ENCODE assay signal across 21 mouse cellular contexts in the genomic region with DNA sequence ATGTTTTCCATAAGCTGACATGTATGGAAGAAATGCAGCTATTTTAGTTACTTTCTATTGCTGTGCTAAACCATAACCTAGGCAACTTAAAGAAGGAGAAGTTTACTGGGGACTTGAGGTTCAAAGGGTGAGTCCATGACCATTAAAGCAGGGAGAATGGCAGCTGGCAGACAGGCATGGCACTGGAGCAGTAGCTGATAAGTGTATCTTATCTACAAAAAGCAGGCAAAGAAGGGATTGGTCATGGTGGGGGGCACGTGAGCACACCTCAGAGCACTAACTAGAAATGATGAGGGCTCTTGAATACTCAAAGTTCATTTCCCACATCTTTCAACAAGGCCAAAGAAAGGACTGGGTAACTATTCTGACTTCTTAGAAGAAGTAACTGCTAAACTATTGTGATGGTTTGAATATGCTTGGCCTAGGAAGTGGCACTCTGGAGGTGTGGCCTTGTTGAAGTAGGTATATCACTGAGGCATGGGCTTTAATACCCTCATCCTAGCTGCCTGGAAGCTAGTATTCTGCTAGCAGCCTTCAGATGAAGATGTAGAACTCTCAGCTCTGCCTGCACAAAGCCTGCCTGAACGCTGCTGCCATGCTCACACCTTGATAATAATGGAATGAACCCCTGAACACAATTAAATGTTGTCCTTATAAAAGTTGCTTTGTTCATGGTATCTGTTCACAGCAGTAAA. TPM values are rescaled to one million over a fixed set of nuclear protein-coding genes. Genes with fewer than 3 reads are reported as not detected.
DNase-seq lines count a peak whose midpoint lies in the region; ATAC-seq lines count a peak whose summit lies in the region.
"Had no signal": no experiment of that assay in that cellular context is flagged by ENCODE, and none has a peak within 500 bp of the region (broad histone marks: within the 10 kb centered on the region; RNA-seq: fewer than 3 reads in every experiment).

No protein-coding gene starts in this region.

- H3K9me3 ChIP-seq in liver, embryonic 13.5 days (replicated peaks): no peaks in the 10 kb centered on the region
- H3K9me3 ChIP-seq in stomach, embryonic 15.5 days: no peaks in the 10 kb centered on the region
- H3K9me3 ChIP-seq: forebrain, embryonic 15.5 days; heart, embryonic 10.5 days; hindbrain, embryonic 15.5 days; limb, embryonic 12.5 days; midbrain, embryonic 10.5 days had no signal

- no peaks in the 10 kb centered on the region for H3K27me3 ChIP-seq in liver, embryonic 13.5 days
- H3K27me3 ChIP-seq in stomach, embryonic 15.5 days (replicated peaks): no peaks in the 10 kb centered on the region
- H3K27me3 ChIP-seq: forebrain, embryonic 15.5 days; hindbrain, embryonic 15.5 days; limb, embryonic 12.5 days had no signal

- H3K4me3 ChIP-seq in liver, embryonic 13.5 days (replicated peaks): peak overlapping the region; percentile 1
- H3K4me3 ChIP-seq in stomach, embryonic 15.5 days (replicated peaks): no peak overlapping the region
- H3K4me3 ChIP-seq: forebrain, embryonic 15.5 days; heart, embryonic 10.5 days; hindbrain, embryonic 15.5 days; limb, embryonic 12.5 days; midbrain, embryonic 10.5 days had no signal

- 44% methylated on average over 2 of the region's 2 CpGs for WGBS in liver, embryonic 13.5 days (ENCODE audit: insufficient replicate concordance)
- WGBS in stomach, embryonic 15.5 days: 76% methylated on average over 2 of the region's 2 CpGs

- H3K27ac ChIP-seq in liver, embryonic 13.5 days: peak overlapping the region; percentile 84
- H3K27ac ChIP-seq in stomach, embryonic 15.5 days: no peak overlapping the region
- H3K27ac ChIP-seq: forebrain, embryonic 15.5 days; heart, embryonic 10.5 days; hindbrain, embryonic 15.5 days; limb, embryonic 12.5 days; midbrain, embryonic 10.5 days had no signal

- H3K4me1 ChIP-seq in liver, embryonic 13.5 days (replicated peaks): peaks cover 56% of the 10 kb centered on the region
- H3K4me1 ChIP-seq in stomach, embryonic 15.5 days: no peaks in the 10 kb centered on the region
- H3K4me1 ChIP-seq: forebrain, embryonic 15.5 days; heart, embryonic 10.5 days; hindbrain, embryonic 15.5 days; limb, embryonic 12.5 days; midbrain, embryonic 10.5 days had no signal

- peak; percentile 84 for ATAC-seq in erythroid progenitor cell, adult 5-6 weeks (replicated peaks; ENCODE audit: low FRiP score, poor library complexity, severe bottlenecking)
- ATAC-seq in liver, embryonic 13.5 days (ENCODE audit: low read depth): peak; percentile 94
- ATAC-seq in stomach, embryonic 15.5 days (ENCODE audit: insufficient read depth, low FRiP score, low read depth): peak; percentile 85; the same call in 1 of the 2 replicates
- ATAC-seq in inflammation-experienced regulatory T-cells, adult 6 months: no peak
- ATAC-seq: forebrain, embryonic 15.5 days had no signal

- peak overlapping the region; percentile 47 for H3K4me2 ChIP-seq in liver, embryonic 13.5 days
- H3K4me2 ChIP-seq in stomach, embryonic 15.5 days: no peak overlapping the region
- H3K4me2 ChIP-seq: forebrain, embryonic 15.5 days; hindbrain, embryonic 15.5 days; limb, embryonic 12.5 days; lung, embryonic 14.5 days had no signal

- peak overlapping the region; percentile 46; the same call in 1 of the 2 replicates for H3K9ac ChIP-seq in liver, embryonic 13.5 days
- no peak overlapping the region for H3K9ac ChIP-seq in stomach, embryonic 15.5 days
- H3K9ac ChIP-seq: forebrain, embryonic 15.5 days; hindbrain, embryonic 15.5 days; limb, embryonic 12.5 days; lung, embryonic 14.5 days had no signal

- intact Hi-C loops in heart, postnatal 14 days (cut with DNase I): no loop called here

- DNase-seq in heart, adult 11 months: peak; percentile 63
- no peak for DNase-seq in heart, postnatal 14 days
- DNase-seq in liver, embryonic 13.5 days: peak; percentile 61
- DNase-seq in layer of hippocampus, postnatal 25 days (ENCODE audit: extremely low spot score in 1 of 2, low spot score in 1 of 2): no peak
- DNase-seq in left cerebral cortex, adult 18-20 months (ENCODE audit: low spot score in 2 of 2): no peak
- DNase-seq: adrenal gland, postnatal 36 days; cerebellum, adult 2 months; heart, postnatal 4 days; kidney, adult 2 months; kidney, postnatal 25 days; layer of hippocampus, adult 9-11 months; lung, embryonic 14.5 days; lung, postnatal 36 days had no signal

- no peaks in the 10 kb centered on the region for H3K36me3 ChIP-seq in liver, embryonic 13.5 days
- H3K36me3 ChIP-seq in stomach, embryonic 15.5 days: no peaks in the 10 kb centered on the region
- H3K36me3 ChIP-seq: forebrain, embryonic 15.5 days; heart, embryonic 10.5 days; hindbrain, embryonic 15.5 days; limb, embryonic 12.5 days; midbrain, embryonic 10.5 days had no signal

RNA-seq across cellular contexts. Expression of a gene that starts 41.2 kb away (rescaled TPM):
- total RNA-seq in heart, postnatal 14 days (2021): under 1 TPM; 0.14 to 0.22 TPM
- 7.6 and 13.0 TPM in 2 replicates for total RNA-seq in erythroid progenitor cell, adult 5-6 weeks (2015; ENCODE audit: low replicate concordance)
- total RNA-seq in erythroid progenitor cell, adult 5-6 weeks (2017; ENCODE audit: low replicate concordance): 5.4 and 8.8 TPM in 2 replicates
- 5.0 and 5.3 TPM in 2 replicates for polyA plus RNA-seq in liver, embryonic 13.5 days (2015; fragmentation: Nextera tagmentation; extraction: Ambion mirVana)
- 1.7 and 1.9 TPM in 2 replicates for polyA plus RNA-seq in stomach, embryonic 15.5 days (2015; fragmentation: Nextera tagmentation; extraction: Ambion mirVana)
- not detected for polyA plus RNA-seq in inflammation-experienced regulatory T-cells, adult 6 months (2017; shearing (Covaris generic))
- total RNA-seq in layer of hippocampus, postnatal 25 days (2021): 10 to 100 TPM; 21.6 to 26.1 TPM
- total RNA-seq in left cerebral cortex, adult 18-20 months (2021): 10 to 100 TPM; 25.3 TPM

Comparison
In these comparisons a context has a peak if more than half of its experiments do, and no peak if none do; other contexts are left out.
1. DNase-seq: peak in heart, adult 11 months (single experiment) and liver, embryonic 13.5 days (single experiment); none in heart, postnatal 14 days (0 of 2), layer of hippocampus, postnatal 25 days (0 of 2) and left cerebral cortex, adult 18-20 months (0 of 2).
2. RNA of a gene that starts 41.2 kb away (total RNA-seq): 21.6 to 26.1 TPM in layer of hippocampus, postnatal 25 days, 25.3 TPM in left cerebral cortex, adult 18-20 months and 5.4 to 13.0 TPM in erythroid progenitor cell, adult 5-6 weeks; 0.14 to 0.22 TPM in heart, postnatal 14 days; every median in the first group is over 4 times any median in the second.